Mouse (Mus musculus): ENCODE data around the gene Defa34. TPM values are rescaled to one million over a fixed set of nuclear protein-coding genes. Genes with fewer than 3 reads are reported as not detected.
"Not testable (repeated sequence)": the region's sequence is repeated elsewhere in the genome, so short reads cannot be mapped to it uniquely, and the experiment has no call there.

The Defa34 gene
- not detected for total RNA-seq (2022)

DNA sequence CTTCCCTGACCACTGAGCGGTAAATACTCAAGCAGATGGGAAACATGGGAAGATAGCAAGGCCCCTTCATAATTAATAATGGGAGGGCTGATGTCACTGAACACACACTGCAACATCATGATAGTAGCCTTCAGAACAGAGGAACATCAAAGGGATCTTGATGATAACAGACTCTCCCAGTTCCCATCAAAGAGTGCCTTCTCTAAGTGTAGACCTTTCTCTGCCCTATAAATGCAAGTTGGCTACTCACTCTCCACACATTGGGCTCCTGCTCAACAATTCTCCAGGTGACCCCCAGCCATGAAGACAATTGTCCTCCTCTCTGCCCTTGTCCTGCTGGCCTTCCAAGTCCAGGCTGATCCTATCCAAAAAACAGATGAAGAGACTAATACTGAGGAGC, at the start of gene Defa34:
TSS of gene Defa34 (plus strand) at position 301 of the 400 bp plus-strand sequence.
- DNase-seq (ENCODE audit: low spot score), result not testable (repeated sequence)

DNA sequence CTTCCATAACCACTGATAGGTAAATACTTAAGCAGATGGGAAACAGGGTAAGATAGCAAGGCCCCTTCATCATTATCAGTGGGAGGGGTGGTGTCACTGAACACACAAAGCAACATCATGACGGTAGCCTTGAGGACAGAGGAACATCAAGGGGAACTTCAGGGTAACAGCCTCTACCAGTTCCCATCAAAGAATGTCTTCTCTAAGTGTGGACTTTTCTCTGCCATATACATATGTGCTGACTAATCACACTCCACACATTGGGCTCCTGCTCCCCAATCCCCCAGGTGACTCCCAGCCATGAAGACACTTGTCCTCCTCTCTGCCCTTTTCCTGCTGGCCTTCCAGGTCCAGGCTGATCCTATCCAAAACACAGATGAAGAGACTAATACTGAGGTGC, 47.7 kb upstream of the Defa34 start, which contains the start of gene Defa26:
TSS of gene Defa26 (plus strand) at position 301 of the 400 bp plus-strand sequence.
- DNase-seq (ENCODE audit: low spot score), result not testable (repeated sequence)

DNA sequence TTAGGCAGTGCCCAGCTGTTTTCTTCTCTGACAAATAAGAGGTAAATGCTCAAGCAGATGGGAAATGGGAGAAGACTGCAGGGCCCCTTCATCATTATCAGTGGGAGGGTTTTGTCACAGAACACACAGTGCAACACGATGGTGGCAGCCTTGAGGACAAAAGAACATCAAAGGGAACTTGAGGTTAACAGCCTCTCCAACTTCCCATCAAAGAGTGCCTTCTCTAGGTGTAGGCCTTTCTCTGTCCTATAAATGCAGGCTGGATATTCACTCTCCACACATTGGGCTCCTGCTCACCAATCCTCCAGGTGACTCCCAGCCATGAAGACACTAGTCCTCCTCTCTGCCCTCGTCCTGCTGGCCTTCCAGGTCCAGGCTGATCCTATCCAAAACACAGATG, 10.1 kb upstream of the Defa34 start, which contains the start of gene Defa17:
TSS of gene Defa17 (plus strand) at position 301 of the 400 bp plus-strand sequence.
- DNase-seq (ENCODE audit: low spot score), result not testable (repeated sequence)

DNA sequence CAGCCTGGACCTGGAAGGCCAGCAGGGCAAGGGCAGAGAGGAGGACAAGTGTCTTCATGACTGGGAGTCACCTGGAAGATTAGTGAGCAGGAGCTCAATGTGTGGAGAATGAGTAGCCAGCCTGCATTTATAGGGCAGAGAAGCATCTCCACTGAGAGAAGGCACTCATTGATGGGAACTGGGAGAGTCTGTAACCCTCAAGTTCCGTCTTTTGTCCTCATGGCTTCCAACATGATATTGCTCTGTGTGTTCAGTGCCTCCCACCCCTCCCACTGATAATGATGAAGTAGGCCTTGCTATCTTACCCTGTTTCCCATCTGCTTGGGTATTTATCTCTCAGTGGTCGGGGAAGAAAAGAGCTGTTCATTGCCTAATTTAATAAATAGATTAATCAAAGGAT, 37.9 kb downstream of the Defa34 start, which contains the start of gene AY761184:
TSS of gene AY761184 (minus strand) at position 101 of the 400 bp plus-strand sequence.
- DNase-seq (ENCODE audit: low spot score), result not testable (repeated sequence)

Other genes with a start within 250 kb of the Defa34 start
- not detected for gene Defa36, start 238.4 kb upstream of the Defa34 start, total RNA-seq (2022)
- gene Gm7849, start 209.2 kb upstream of the Defa34 start, total RNA-seq (2022), result not detected
- not detected for gene Defa20, start 156.5 kb upstream of the Defa34 start, total RNA-seq (2022)
- gene Defa32, start 136.8 kb upstream of the Defa34 start, total RNA-seq (2022), result not detected
- not detected for gene Defa37, start 100.4 kb upstream of the Defa34 start, total RNA-seq (2022)
- not detected for gene Defa28, start 82.8 kb upstream of the Defa34 start, total RNA-seq (2022)
- gene Gm7861, start 71.3 kb upstream of the Defa34 start, total RNA-seq (2022), result not detected
- gene Defa26, start 47.6 kb upstream of the Defa34 start, total RNA-seq (2022), result not detected
- gene Defa17, start 10.0 kb upstream of the Defa34 start, total RNA-seq (2022), result not detected
- not detected for gene AY761184, start 37.8 kb downstream of the Defa34 start, total RNA-seq (2022)
- not detected for gene Defa24, start 68.7 kb downstream of the Defa34 start, total RNA-seq (2022)
- not detected for gene Defb50, start 157.7 kb downstream of the Defa34 start, total RNA-seq (2022)
- not detected for gene Defb2, start 174.1 kb downstream of the Defa34 start, total RNA-seq (2022)
- not detected for gene Defb10, start 193.1 kb downstream of the Defa34 start, total RNA-seq (2022)
- gene Defb9, start 219.6 kb downstream of the Defa34 start, total RNA-seq (2022), result not detected
- not detected for gene Defb11, start 240.6 kb downstream of the Defa34 start, total RNA-seq (2022)